Mouse (Mus musculus) embryonic facial prominence, embryonic 10.5 days (tissue): ENCODE data around the gene Cacna2d1. TPM values are rescaled to one million over a fixed set of nuclear protein-coding genes. Genes with fewer than 3 reads are reported as not detected.

ENCODE experiments used
- DNase-seq: peaks from one replicate; pipeline ENCODE4 v3.0.0-alpha.2; 2017; ENCODE audit warnings: low spot score
- H3K27ac ChIP-seq: fragments of 300-500 bp; sonication (generic); replicated peaks from 2 replicates; pipeline ENCODE4 v1.5.1; 2016; ENCODE audit warnings: mild to moderate bottlenecking
- H3K27me3 ChIP-seq: fragments of 300-500 bp; sonication (generic); replicated peaks from 2 replicates; pipeline ENCODE4 v1.6.1; 2016; ENCODE audit warnings: low read depth, mild to moderate bottlenecking; ENCODE audit not compliant: poor library complexity, severe bottlenecking
- H3K36me3 ChIP-seq: fragments of 300-500 bp; sonication (generic); replicated peaks from 2 replicates; pipeline ENCODE4 v1.6.1; 2016; ENCODE audit warnings: mild to moderate bottlenecking, moderate library complexity
- H3K4me1 ChIP-seq: fragments of 300-500 bp; sonication (generic); 2 replicates; pipeline ENCODE4 v1.6.1; 2016
- H3K4me3 ChIP-seq: fragments of 300-500 bp; sonication (generic); 2 replicates; pipeline ENCODE4 v1.5.1; 2016; ENCODE audit warnings: mild to moderate bottlenecking, moderate library complexity
- H3K9me3 ChIP-seq: fragments of 300-500 bp; sonication (generic); 2 replicates; pipeline ENCODE4 v1.6.1; 2016; ENCODE audit warnings: mild to moderate bottlenecking
- WGBS: fragments of 180-500 bp; shearing (Covaris S2); methylation state at CpG from one replicate; pipeline ENCODE4 v1.1.7; 2016; 5-methylcytosine and 5-hydroxymethylcytosine counted together
- polyA plus RNA-seq: library from polyadenylated mRNA; unstranded; fragments of >200 nt; fragmentation: Nextera tagmentation; extraction: Ambion mirVana; gene quantifications from 2 replicates; pipeline ENCODE4 v1.2.1, GENCODE M21; 2016

The Cacna2d1 gene
- polyA plus RNA-seq, 1 experiment from 2014 or later: 8.2 TPM

- Histone ChIP-seq H3K27ac (no peak overlapping the region), H3K9me3 (no peaks in the 10 kb centered on the region), H3K4me3 (no peak overlapping the region), H3K36me3 (no peaks in the 10 kb centered on the region), H3K27me3 (no peaks in the 10 kb centered on the region), H3K4me1 (0 out of 2 replicates have a peak, but pooled peaks cover 3% of the 10 kb centered on the region)
- no peak for DNase-seq
- WGBS: 84% methylated on average over 2 of the region's 2 CpGs
Observed at GRCm38 (mm10) chr5:16087995-16088394, 153.5 kb downstream of the Cacna2d1 start.

- Histone ChIP-seq H3K27ac (no peak overlapping the region), H3K4me1 (0 out of 2 replicates have a peak, but pooled peaks cover 3% of the 10 kb centered on the region), H3K36me3 (no peaks in the 10 kb centered on the region), H3K27me3 (no peaks in the 10 kb centered on the region), H3K4me3 (no peak overlapping the region), H3K9me3 (no peaks in the 10 kb centered on the region)
- no peak for DNase-seq
- WGBS: 90% methylated on average over 7 of the region's 7 CpGs
Observed at GRCm38 (mm10) chr5:16092540-16092939, 158.0 kb downstream of the Cacna2d1 start.

DNA sequence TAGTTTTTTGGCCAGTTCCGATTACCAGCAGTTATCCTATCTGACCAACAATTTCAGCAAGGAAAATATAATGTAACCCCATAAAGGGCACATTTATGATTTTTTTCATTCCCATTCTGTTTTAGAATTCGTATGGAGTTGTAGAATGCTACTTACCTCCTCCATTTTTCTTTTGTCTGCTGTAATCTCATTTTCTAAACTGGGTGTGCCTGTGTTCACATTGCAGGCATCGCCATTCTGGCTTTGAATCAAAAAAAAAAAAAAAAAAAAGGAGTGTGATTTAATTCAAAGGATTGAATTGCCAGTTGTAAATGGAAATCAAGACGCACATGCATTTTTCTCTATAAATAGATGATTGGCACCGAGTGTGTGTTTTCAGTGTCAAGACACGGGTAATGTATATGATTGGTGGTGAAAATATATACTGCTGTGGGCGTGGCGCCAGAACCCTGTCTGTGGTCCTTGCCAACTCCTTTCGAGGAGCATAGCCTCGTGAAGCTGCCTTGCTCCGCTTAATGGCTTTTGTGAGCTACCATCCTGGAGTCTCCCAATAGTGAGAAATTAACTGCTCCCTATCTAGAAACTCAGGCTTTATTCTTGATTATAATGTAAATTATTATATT, 158.7 kb downstream of the Cacna2d1 start:
- H3K27me3 ChIP-seq: no peaks in the 10 kb centered on the region
- DNase-seq: no peak
- 0 out of 2 replicates have a peak, but pooled peaks cover 3% of the 10 kb centered on the region for H3K4me1 ChIP-seq
- H3K9me3 ChIP-seq: no peaks in the 10 kb centered on the region
- H3K27ac ChIP-seq: no peak overlapping the region
- no peak overlapping the region for H3K4me3 ChIP-seq
- 93% methylated on average over 11 of the region's 11 CpGs for WGBS
- no peaks in the 10 kb centered on the region for H3K36me3 ChIP-seq

DNA sequence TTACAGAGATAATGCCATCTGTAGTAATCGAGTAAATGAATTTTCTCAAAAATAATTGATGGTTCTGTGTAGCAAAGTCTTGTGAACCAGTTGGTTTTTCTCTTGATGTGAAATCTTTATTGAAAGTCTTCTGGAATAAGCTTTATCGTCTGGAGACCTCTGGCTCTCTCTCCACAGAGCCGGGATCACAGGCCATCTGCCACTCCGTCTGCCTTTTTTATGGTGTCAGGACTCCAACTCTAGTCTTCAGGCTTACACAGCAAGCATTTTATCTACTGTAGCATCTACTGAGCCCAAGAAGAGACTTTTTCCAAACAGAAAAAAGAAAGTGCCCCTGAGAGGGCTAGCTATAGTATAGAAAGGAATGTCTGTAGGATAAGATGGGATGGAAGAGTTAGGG, 160.9 kb downstream of the Cacna2d1 start:
- Histone ChIP-seq H3K4me3 (no peak overlapping the region), H3K4me1 (0 out of 2 replicates have a peak, but pooled peaks cover 2% of the 10 kb centered on the region), H3K27ac (no peak overlapping the region), H3K9me3 (no peaks in the 10 kb centered on the region), H3K36me3 (no peaks in the 10 kb centered on the region), H3K27me3 (no peaks in the 10 kb centered on the region)
- DNase-seq: no peak
- WGBS: 88% methylated on average over 4 of the region's 4 CpGs

GRCm38 (mm10) chr5:16098766-16099165, 164.3 kb downstream of the Cacna2d1 start:
- Histone ChIP-seq H3K9me3 (no peaks in the 10 kb centered on the region), H3K36me3 (no peaks in the 10 kb centered on the region), H3K27me3 (no peaks in the 10 kb centered on the region), H3K4me1 (no peaks in the 10 kb centered on the region), H3K27ac (no peak overlapping the region), H3K4me3 (no peak overlapping the region)
- DNase-seq: no peak
- 79% methylated on average over 2 of the region's 2 CpGs for WGBS

DNA sequence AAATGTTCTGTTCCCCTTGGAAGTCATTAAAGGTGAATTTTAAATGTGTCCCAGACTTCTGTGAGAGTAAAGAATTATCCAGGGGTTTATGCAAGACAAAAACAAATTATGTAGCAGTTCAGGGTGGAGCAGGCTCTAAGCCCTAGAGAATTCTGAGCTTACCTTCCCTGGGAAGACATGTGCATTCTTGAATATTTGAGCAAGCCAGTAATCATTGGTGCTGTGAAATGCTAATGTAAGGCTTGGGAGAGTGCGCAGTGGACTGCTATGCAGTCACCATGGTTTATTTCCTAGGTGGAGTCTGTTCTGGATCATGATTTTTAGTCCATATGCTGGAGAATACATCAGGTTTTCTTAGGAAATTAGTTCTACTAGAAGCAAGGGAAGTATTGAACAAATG, 167.3 kb downstream of the Cacna2d1 start:
- no peaks in the 10 kb centered on the region for H3K27me3 ChIP-seq
- no peak for DNase-seq
- WGBS: 92% methylated on average over 1 of the region's 1 CpGs
- no peak overlapping the region for H3K27ac ChIP-seq
- no peaks in the 10 kb centered on the region for H3K4me1 ChIP-seq
- H3K4me3 ChIP-seq: no peak overlapping the region
- no peaks in the 10 kb centered on the region for H3K9me3 ChIP-seq
- H3K36me3 ChIP-seq: no peaks in the 10 kb centered on the region

GRCm38 (mm10) chr5:16105701-16106100, 171.2 kb downstream of the Cacna2d1 start:
- H3K4me3 ChIP-seq: no peak overlapping the region
- no peaks in the 10 kb centered on the region for H3K4me1 ChIP-seq
- no peak overlapping the region for H3K27ac ChIP-seq
- H3K27me3 ChIP-seq: no peaks in the 10 kb centered on the region
- 81% methylated on average over 2 of the region's 2 CpGs for WGBS
- H3K36me3 ChIP-seq: no peaks in the 10 kb centered on the region
- no peak for DNase-seq
- no peaks in the 10 kb centered on the region for H3K9me3 ChIP-seq

DNA sequence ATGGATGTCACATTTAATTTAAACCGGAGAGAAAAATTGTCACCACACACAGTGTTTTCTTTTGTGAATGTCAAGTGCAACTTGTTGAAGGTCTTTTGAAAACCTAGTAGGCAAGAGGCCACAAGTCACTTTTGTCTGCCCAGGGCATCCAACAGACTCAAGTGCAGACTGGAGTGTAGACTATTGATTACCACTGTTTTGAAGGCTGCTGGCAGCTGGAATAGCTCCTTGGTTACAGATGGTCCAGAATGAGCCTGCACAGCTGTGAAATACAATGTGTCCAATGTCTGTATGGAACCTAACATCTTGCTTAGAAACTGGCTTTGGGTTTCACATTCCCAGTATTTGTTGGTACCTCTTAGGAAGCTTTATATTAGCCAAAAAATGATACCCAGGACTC, 176.2 kb downstream of the Cacna2d1 start:
- 74% methylated on average over 1 of the region's 1 CpGs for WGBS
- no peak overlapping the region for H3K27ac ChIP-seq
- no peaks in the 10 kb centered on the region for H3K9me3 ChIP-seq
- peak; percentile 18 for DNase-seq
- no peak overlapping the region for H3K4me3 ChIP-seq
- H3K4me1 ChIP-seq: no peaks in the 10 kb centered on the region
- H3K27me3 ChIP-seq: no peaks in the 10 kb centered on the region
- no peaks in the 10 kb centered on the region for H3K36me3 ChIP-seq

GRCm38 (mm10) chr5:16113879-16114278, 179.4 kb downstream of the Cacna2d1 start:
- Histone ChIP-seq H3K4me1 (0 out of 2 replicates have a peak, but pooled peaks cover 2% of the 10 kb centered on the region), H3K36me3 (no peaks in the 10 kb centered on the region), H3K27me3 (no peaks in the 10 kb centered on the region), H3K27ac (no peak overlapping the region), H3K9me3 (no peaks in the 10 kb centered on the region), H3K4me3 (no peak overlapping the region)
- WGBS: 91% methylated on average over 1 of the region's 1 CpGs
- no peak for DNase-seq

DNA sequence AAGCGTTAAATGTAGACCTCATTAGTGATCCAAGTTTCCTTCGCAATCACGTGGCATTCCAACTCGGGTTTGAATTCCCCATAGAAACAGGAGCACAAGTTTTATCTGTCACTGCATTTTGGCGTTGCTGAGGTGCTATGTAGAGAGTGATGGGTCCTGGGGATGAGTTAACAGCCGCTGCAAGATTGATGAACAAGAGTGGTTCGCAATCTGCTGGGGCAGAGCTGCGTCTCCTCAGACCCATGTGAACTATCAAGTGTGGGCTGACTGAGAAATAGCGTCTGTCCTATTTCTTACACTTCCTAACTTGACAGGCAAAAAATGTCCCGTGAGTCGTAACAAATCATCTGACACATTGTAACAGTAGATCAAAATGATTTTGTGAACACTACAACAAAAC, 186.8 kb downstream of the Cacna2d1 start:
- H3K27ac ChIP-seq: no peak overlapping the region
- DNase-seq: no peak
- 88% methylated on average over 11 of the region's 11 CpGs for WGBS
- no peak overlapping the region for H3K4me3 ChIP-seq
- no peaks in the 10 kb centered on the region for H3K27me3 ChIP-seq
- H3K4me1 ChIP-seq: 0 out of 2 replicates have a peak, but pooled peaks cover 2% of the 10 kb centered on the region
- H3K9me3 ChIP-seq: no peaks in the 10 kb centered on the region
- H3K36me3 ChIP-seq: no peaks in the 10 kb centered on the region

- no peak overlapping the region for H3K27ac ChIP-seq
- no peak overlapping the region for H3K4me3 ChIP-seq
- H3K4me1 ChIP-seq: 0 out of 2 replicates have a peak, but pooled peaks cover 2% of the 10 kb centered on the region
- WGBS: 88% methylated on average over 6 of the region's 6 CpGs
- no peaks in the 10 kb centered on the region for H3K36me3 ChIP-seq
- H3K27me3 ChIP-seq: no peaks in the 10 kb centered on the region
- no peaks in the 10 kb centered on the region for H3K9me3 ChIP-seq
- DNase-seq: no peak
Observed at GRCm38 (mm10) chr5:16122110-16122509, 187.6 kb downstream of the Cacna2d1 start.

DNA sequence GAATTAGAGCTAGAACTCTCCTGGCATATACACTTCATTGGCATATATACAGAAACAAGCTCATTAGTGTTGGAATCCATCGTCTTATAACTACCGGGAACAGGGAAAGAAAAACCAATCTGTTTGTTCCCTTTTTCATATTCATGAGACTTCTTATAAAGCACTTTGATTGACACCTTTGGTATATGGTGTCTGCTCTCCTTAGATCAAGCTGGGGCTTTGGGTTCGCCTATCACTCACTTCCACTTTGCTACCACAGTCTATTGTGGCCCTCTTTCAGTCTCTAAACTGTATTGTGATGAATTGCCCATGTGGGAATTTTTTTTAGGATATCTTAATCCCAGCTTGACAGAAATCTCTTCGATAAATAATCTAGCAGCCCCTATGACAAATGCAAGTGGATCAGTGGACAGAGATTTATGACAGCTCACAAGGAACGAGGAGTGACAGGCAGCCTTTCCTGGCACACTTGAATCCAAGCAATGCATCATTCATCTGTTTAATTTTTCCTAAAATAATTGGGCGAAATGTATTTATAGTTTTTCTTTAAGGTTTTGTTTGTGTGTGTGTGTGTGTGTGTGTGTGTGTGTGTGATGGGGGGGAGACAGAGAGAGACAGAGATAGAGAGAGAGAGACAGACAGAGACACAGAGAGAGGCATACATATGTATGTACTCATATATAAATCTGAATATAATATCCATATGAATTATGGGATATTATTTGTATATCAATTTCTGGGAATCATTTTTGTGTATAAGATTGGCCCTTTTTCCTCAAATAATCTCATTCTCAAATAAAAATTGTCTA, 200.0 kb downstream of the Cacna2d1 start:
- Histone ChIP-seq H3K27me3 (no peaks in the 10 kb centered on the region), H3K27ac (no peak overlapping the region), H3K36me3 (no peaks in the 10 kb centered on the region), H3K4me3 (no peak overlapping the region), H3K9me3 (no peaks in the 10 kb centered on the region), H3K4me1 (no peaks in the 10 kb centered on the region)
- DNase-seq: no peak
- WGBS: 82% methylated on average over 6 of the region's 6 CpGs

DNA sequence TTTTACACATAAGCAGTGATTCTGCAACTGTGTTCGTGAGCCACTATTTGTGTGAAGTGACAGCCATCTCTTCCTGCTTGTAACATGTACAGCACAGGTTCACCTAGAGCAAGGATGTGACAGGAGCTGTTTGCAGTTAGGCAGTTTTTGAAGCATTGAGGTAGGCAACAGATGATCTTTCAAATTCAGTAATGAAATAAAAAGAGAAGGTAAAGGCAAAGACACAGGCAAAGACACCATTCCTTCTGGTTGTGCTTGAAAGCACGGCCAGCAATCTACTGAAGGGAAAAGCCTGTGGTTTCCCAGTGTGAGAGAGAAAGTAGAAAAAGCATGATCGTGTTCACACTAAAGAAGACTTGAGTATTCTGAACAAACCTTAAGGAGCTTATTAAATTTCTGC, 201.5 kb downstream of the Cacna2d1 start:
- Histone ChIP-seq H3K9me3 (no peaks in the 10 kb centered on the region), H3K27ac (no peak overlapping the region), H3K4me1 (no peaks in the 10 kb centered on the region), H3K4me3 (no peak overlapping the region), H3K36me3 (no peaks in the 10 kb centered on the region), H3K27me3 (no peaks in the 10 kb centered on the region)
- 85% methylated on average over 3 of the region's 3 CpGs for WGBS
- no peak for DNase-seq
